Mouse (Mus musculus) brain, embryonic 14.5 days (tissue): ENCODE measurements around the gene Fkbp1b.

Source experiments
- CTCF ChIP-seq: fragments of 200-500 bp; IDR thresholded peaks from 2 replicates; pipeline ENCODE4 v1.5.1; 2012; ENCODE audit warnings: inconsistent platforms, mild to moderate bottlenecking, moderate library complexity, borderline replicate concordance; ENCODE audit not compliant: insufficient read depth, insufficient read length; ENCODE audit errors: extremely low read depth
- POLR2A ChIP-seq: fragments of 200-500 bp; IDR thresholded peaks from 2 replicates; pipeline ENCODE4 v1.6.1; 2012; ENCODE audit warnings: mild to moderate bottlenecking, inconsistent platforms, borderline replicate concordance; ENCODE audit not compliant: poor library complexity, insufficient read depth, insufficient read length, severe bottlenecking; ENCODE audit errors: extremely low read depth

GRCm38 (mm10) chr12:4836959-4837358 is 4.4 kb downstream of the Fkbp1b start:
- no peak for TF ChIP-seq CTCF
- no peak for TF ChIP-seq POLR2A
